Mouse (Mus musculus) lung, adult 2 months (tissue): ENCODE results near the gene Cd19.

Source experiments
- CTCF ChIP-seq: fragments of 200-500 bp; IDR thresholded peaks from 2 replicates; pipeline ENCODE4 v1.5.1; 2011; ENCODE audit warnings: mild to moderate bottlenecking, low read length, control low read depth; ENCODE audit not compliant: insufficient read depth
- POLR2A ChIP-seq: fragments of 200-500 bp; IDR thresholded peaks from 2 replicates; pipeline ENCODE4 v1.6.1; 2011; ENCODE audit warnings: low read depth, mild to moderate bottlenecking, control low read depth, low read length, borderline replicate concordance; ENCODE audit errors: extremely low read depth

GRCm38 (mm10) chr7:126461626-126462025 lies 46.9 kb upstream of the Cd19 start:
- TF ChIP-seq CTCF = no peak
- TF ChIP-seq POLR2A = no peak
